In genomic region chr11:117159257-117159945, GRCm38 (mm10) we compare ENCODE assay signal across 20 mouse cellular contexts. TPM values are rescaled to one million over a fixed set of nuclear protein-coding genes. Genes with fewer than 3 reads are reported as not detected.
DNase-seq lines count a peak whose midpoint lies in the region; ATAC-seq and TF ChIP-seq lines count a peak whose summit lies in the region.
"Had no signal": no experiment of that assay in that cellular context is flagged by ENCODE, and none has a peak within 500 bp of the region (broad histone marks: within the 10 kb centered on the region; RNA-seq: fewer than 3 reads in every experiment).

No protein-coding gene starts in this region.

- TF ChIP-seq CTCF in liver, adult 2 months (IDR thresholded peaks at IDR 0.05; ENCODE audit: low read depth, low read length) = no peak

- no peak for TF ChIP-seq POLR2A in liver, adult 2 months (IDR thresholded peaks at IDR 0.05; ENCODE audit: extremely low read depth, insufficient read depth, low read length)

- peak; percentile 13 for DNase-seq in liver, adult 2 months (ENCODE audit: extremely low read depth, low read depth, low spot score)
- DNase-seq in cerebellum, adult 18-20 months = peak; percentile 73 to 75
- peak; percentile 43 for DNase-seq in embryonic facial prominence, embryonic 14.5 days (ENCODE audit: low spot score)
- DNase-seq in adrenal gland, adult 2 months = no peak
- DNase-seq: liver; lung, embryonic 14.5 days; right cerebral cortex, postnatal 14 days; thymus, postnatal 14 days had no signal

- H3K4me1 ChIP-seq in heart, embryonic 13.5 days = peaks cover 52% of the 10 kb centered on the region
- peaks cover 14% of the 10 kb centered on the region for H3K4me1 ChIP-seq in heart, embryonic 11.5 days (ENCODE audit: control insufficient read depth, insufficient read depth, low read length)
- no peaks in the 10 kb centered on the region for H3K4me1 ChIP-seq in liver, adult 2 months (ENCODE audit: control insufficient read depth, insufficient read depth, low read length)
- 0 out of 2 replicates have a peak, but pooled peaks cover 6% of the 10 kb centered on the region for H3K4me1 ChIP-seq in liver, embryonic 12.5 days
- H3K4me1 ChIP-seq in embryonic facial prominence, embryonic 14.5 days (ENCODE audit: control insufficient read depth, insufficient read depth, low read length) = no peaks in the 10 kb centered on the region
- H3K4me1 ChIP-seq in neural tube, embryonic 15.5 days = peaks cover 23% of the 10 kb centered on the region

- H3K4me2 ChIP-seq in heart, embryonic 13.5 days = no peak overlapping the region
- no peak overlapping the region for H3K4me2 ChIP-seq in heart, embryonic 11.5 days
- no peak overlapping the region for H3K4me2 ChIP-seq in liver, embryonic 12.5 days
- no peak overlapping the region for H3K4me2 ChIP-seq in embryonic facial prominence, embryonic 14.5 days (ENCODE audit: low read depth, low read length)
- H3K4me2 ChIP-seq in neural tube, embryonic 15.5 days = no peak overlapping the region
- H3K4me2 ChIP-seq: forebrain, embryonic 13.5 days; hindbrain, embryonic 15.5 days; lung, embryonic 14.5 days; midbrain, embryonic 11.5 days; neural tube, embryonic 13.5 days; stomach, embryonic 15.5 days had no signal

- peak overlapping the region; percentile 21; the same call in 1 of the 2 replicates for H3K27ac ChIP-seq in heart, embryonic 13.5 days (replicated peaks)
- H3K27ac ChIP-seq in heart, embryonic 11.5 days (ENCODE audit: low read depth, low read length) = no peak overlapping the region
- no peak overlapping the region for H3K27ac ChIP-seq in liver, adult 2 months (replicated peaks; ENCODE audit: insufficient read depth, low read depth, low read length)
- H3K27ac ChIP-seq in liver, embryonic 12.5 days = no peak overlapping the region
- no peak overlapping the region for H3K27ac ChIP-seq in embryonic facial prominence, embryonic 14.5 days (replicated peaks; ENCODE audit: low read depth, low read length)
- H3K27ac ChIP-seq in neural tube, embryonic 15.5 days (replicated peaks) = no peak overlapping the region
- H3K27ac ChIP-seq: hindbrain, embryonic 15.5 days; kidney, postnatal 0 days; macrophage; neural tube, embryonic 13.5 days; stomach, embryonic 15.5 days had no signal

- H3K9ac ChIP-seq in heart, embryonic 13.5 days = no peak overlapping the region
- no peak overlapping the region for H3K9ac ChIP-seq in heart, embryonic 11.5 days (ENCODE audit: low read depth, low read length)
- H3K9ac ChIP-seq in liver, adult 2 months (ENCODE audit: low read depth, low read length) = no peak overlapping the region
- H3K9ac ChIP-seq in liver, embryonic 12.5 days = no peak overlapping the region
- H3K9ac ChIP-seq in embryonic facial prominence, embryonic 14.5 days (ENCODE audit: low read depth, low read length) = no peak overlapping the region
- no peak overlapping the region for H3K9ac ChIP-seq in neural tube, embryonic 15.5 days (replicated peaks)
- H3K9ac ChIP-seq: hindbrain, embryonic 15.5 days; lung, embryonic 14.5 days; neural tube, embryonic 13.5 days; stomach, embryonic 15.5 days had no signal

- peaks cover 6% of the 10 kb centered on the region; the same call in 1 of the 2 replicates for H3K9me3 ChIP-seq in heart, embryonic 13.5 days
- no peaks in the 10 kb centered on the region for H3K9me3 ChIP-seq in heart, embryonic 11.5 days (replicated peaks; ENCODE audit: control insufficient read depth, low read length)
- no peaks in the 10 kb centered on the region for H3K9me3 ChIP-seq in liver, embryonic 12.5 days (replicated peaks)
- H3K9me3 ChIP-seq in embryonic facial prominence, embryonic 14.5 days (ENCODE audit: control insufficient read depth, low read length) = 0 out of 2 replicates have a peak, but pooled peaks cover 3% of the 10 kb centered on the region
- no peaks in the 10 kb centered on the region for H3K9me3 ChIP-seq in neural tube, embryonic 15.5 days (replicated peaks)
- H3K9me3 ChIP-seq: forebrain, embryonic 13.5 days; hindbrain, embryonic 15.5 days; neural tube, embryonic 13.5 days; stomach, embryonic 15.5 days had no signal

- ATAC-seq in heart, embryonic 13.5 days (ENCODE audit: extremely low read depth, insufficient number of reproducible peaks, low FRiP score, low TSS enrichment) = no peak
- no peak for ATAC-seq in heart, embryonic 11.5 days (replicated peaks; ENCODE audit: insufficient number of reproducible peaks, low FRiP score, low TSS enrichment)
- no peak for ATAC-seq in liver, embryonic 12.5 days
- ATAC-seq in embryonic facial prominence, embryonic 14.5 days (ENCODE audit: low read depth) = no peak
- no peak for ATAC-seq in neural tube, embryonic 15.5 days (ENCODE audit: low FRiP score)
- ATAC-seq: forebrain, embryonic 13.5 days; intestine, embryonic 16.5 days had no signal

- H3K79me2 ChIP-seq in liver, adult 2 months (ENCODE audit: control insufficient read depth, insufficient read depth, low read length) = no peaks in the 10 kb centered on the region

- H3K27me3 ChIP-seq in heart, embryonic 13.5 days (replicated peaks) = no peaks in the 10 kb centered on the region
- H3K27me3 ChIP-seq in heart, embryonic 11.5 days (ENCODE audit: control insufficient read depth, insufficient read depth, low read length) = 0 out of 2 replicates have a peak, but pooled peaks cover 2% of the 10 kb centered on the region
- no peaks in the 10 kb centered on the region for H3K27me3 ChIP-seq in liver, adult 2 months (ENCODE audit: control insufficient read depth, insufficient read depth, low read length)
- no peaks in the 10 kb centered on the region for H3K27me3 ChIP-seq in liver, embryonic 12.5 days (replicated peaks)
- H3K27me3 ChIP-seq in embryonic facial prominence, embryonic 14.5 days (replicated peaks; ENCODE audit: control insufficient read depth, insufficient read depth, low read length) = no peaks in the 10 kb centered on the region
- H3K27me3 ChIP-seq in neural tube, embryonic 15.5 days (replicated peaks) = no peaks in the 10 kb centered on the region
- H3K27me3 ChIP-seq: forebrain, embryonic 13.5 days; hindbrain, embryonic 15.5 days; neural tube, embryonic 13.5 days; stomach, embryonic 15.5 days had no signal

- no peak overlapping the region for H3K4me3 ChIP-seq in heart, embryonic 13.5 days
- no peak overlapping the region for H3K4me3 ChIP-seq in heart, embryonic 11.5 days (ENCODE audit: low read depth, low read length)
- no peak overlapping the region for H3K4me3 ChIP-seq in liver, adult 2 months (ENCODE audit: insufficient read depth, low read depth, low read length)
- no peak overlapping the region for H3K4me3 ChIP-seq in liver, embryonic 12.5 days
- H3K4me3 ChIP-seq in embryonic facial prominence, embryonic 14.5 days (ENCODE audit: low read depth, low read length) = no peak overlapping the region
- H3K4me3 ChIP-seq in neural tube, embryonic 15.5 days (replicated peaks) = no peak overlapping the region
- H3K4me3 ChIP-seq: forebrain, embryonic 13.5 days; hindbrain, embryonic 15.5 days; neural tube, embryonic 13.5 days; stomach, embryonic 15.5 days had no signal

- peaks cover 64% of the 10 kb centered on the region for H3K36me3 ChIP-seq in heart, embryonic 13.5 days
- peaks cover 18% of the 10 kb centered on the region for H3K36me3 ChIP-seq in heart, embryonic 11.5 days (ENCODE audit: control insufficient read depth, insufficient read depth, low read length)
- H3K36me3 ChIP-seq in liver, adult 2 months (ENCODE audit: control insufficient read depth, insufficient read depth, low read length) = no peaks in the 10 kb centered on the region; the same call in 1 of the 2 replicates
- H3K36me3 ChIP-seq in liver, embryonic 12.5 days = peaks cover 44% of the 10 kb centered on the region
- peaks cover 61% of the 10 kb centered on the region for H3K36me3 ChIP-seq in embryonic facial prominence, embryonic 14.5 days (ENCODE audit: control insufficient read depth, insufficient read depth, low read length)
- peaks cover 54% of the 10 kb centered on the region for H3K36me3 ChIP-seq in neural tube, embryonic 15.5 days

- 80% methylated on average over 13 of the region's 13 CpGs for WGBS in heart, embryonic 13.5 days
- 87% methylated on average over 13 of the region's 13 CpGs for WGBS in heart, embryonic 11.5 days (ENCODE audit: insufficient replicate concordance)
- 82% methylated on average over 13 of the region's 13 CpGs for WGBS in liver, adult 2 months
- 84% methylated on average over 13 of the region's 13 CpGs for WGBS in liver, embryonic 12.5 days (ENCODE audit: insufficient replicate concordance)
- 73% methylated on average over 13 of the region's 13 CpGs for WGBS in embryonic facial prominence, embryonic 14.5 days
- 90% methylated on average over 13 of the region's 13 CpGs for WGBS in neural tube, embryonic 15.5 days

RNA-seq across cellular contexts. Expression of gene Sept9, which starts 40.1 kb away (rescaled TPM):
- 69.3 and 75.5 TPM in 2 replicates for polyA plus RNA-seq in heart, embryonic 13.5 days (2015; fragmentation: Nextera tagmentation; extraction: Ambion mirVana)
- 78.9 and 104 TPM in 2 replicates for polyA plus RNA-seq in heart, embryonic 11.5 days (2014; fragmentation: Nextera tagmentation; extraction: Ambion mirVana)
- total RNA-seq in liver, adult 2 months (2014; rRNA removed) = 18.8 and 20.7 TPM in 2 replicates
- polyA plus RNA-seq in liver, adult 2 months (2012; rRNA removed) = 21.2 and 29.0 TPM in 2 replicates
- polyA plus RNA-seq in liver, embryonic 12.5 days (2016; fragmentation: Nextera tagmentation; extraction: Ambion mirVana) = 69.8 and 72.0 TPM in 2 replicates
- 115 and 138 TPM in 2 replicates for polyA plus RNA-seq in embryonic facial prominence, embryonic 14.5 days (2014; fragmentation: Nextera tagmentation; extraction: Ambion mirVana)
- 100 to 1,000 TPM; 143 to 149 TPM for total RNA-seq in adrenal gland, adult 2 months (2021)
- polyA plus RNA-seq in adrenal gland, adult 2 months (2012; rRNA removed) = 46.5 and 53.7 TPM in 2 replicates
- polyA plus RNA-seq in neural tube, embryonic 15.5 days (2015; fragmentation: Nextera tagmentation; extraction: Ambion mirVana) = 92.2 and 119 TPM in 2 replicates

RNA-seq across cellular contexts. Expression of gene Sec14l1, which starts 44.4 kb away (rescaled TPM):
- 44.5 and 45.3 TPM in 2 replicates for polyA plus RNA-seq in heart, embryonic 13.5 days (2015; fragmentation: Nextera tagmentation; extraction: Ambion mirVana)
- 32.6 and 39.4 TPM in 2 replicates for polyA plus RNA-seq in heart, embryonic 11.5 days (2014; fragmentation: Nextera tagmentation; extraction: Ambion mirVana)
- 4.6 and 6.0 TPM in 2 replicates for total RNA-seq in liver, adult 2 months (2014; rRNA removed)
- 6.7 and 8.2 TPM in 2 replicates for polyA plus RNA-seq in liver, adult 2 months (2012; rRNA removed)
- 26.9 and 27.5 TPM in 2 replicates for polyA plus RNA-seq in liver, embryonic 12.5 days (2016; fragmentation: Nextera tagmentation; extraction: Ambion mirVana)
- polyA plus RNA-seq in embryonic facial prominence, embryonic 14.5 days (2014; fragmentation: Nextera tagmentation; extraction: Ambion mirVana) = 43.8 and 45.4 TPM in 2 replicates
- total RNA-seq in adrenal gland, adult 2 months (2021) = 100 to 1,000 TPM; 117 to 175 TPM
- 140 and 161 TPM in 2 replicates for polyA plus RNA-seq in adrenal gland, adult 2 months (2012; rRNA removed)
- polyA plus RNA-seq in neural tube, embryonic 15.5 days (2015; fragmentation: Nextera tagmentation; extraction: Ambion mirVana) = 52.0 and 52.1 TPM in 2 replicates
